Mouse (Mus musculus) heart, embryonic 12.5 days (tissue): ENCODE measurements around the gene 5430427O19Rik. TPM values are rescaled to one million over a fixed set of nuclear protein-coding genes. Genes with fewer than 3 reads are reported as not detected.

ENCODE experiments used
- ATAC-seq: fragments of 200-750 bp; cut with Nextera tagmentation; 2 replicates; pipeline ENCODE4 v1.8.0; 2017; ENCODE audit warnings: moderate TSS enrichment, moderate library complexity; ENCODE audit not compliant: insufficient number of reproducible peaks, low FRiP score
- H3K27ac ChIP-seq: fragments of 300-500 bp; sonication (generic); 2 replicates; pipeline ENCODE4 v1.5.1; 2016; ENCODE audit warnings: mild to moderate bottlenecking, moderate library complexity; ENCODE audit not compliant: poor library complexity, severe bottlenecking
- H3K27me3 ChIP-seq: fragments of 300-500 bp; sonication (generic); replicated peaks from 2 replicates; pipeline ENCODE4 v1.6.1; 2016; ENCODE audit warnings: mild to moderate bottlenecking, moderate library complexity
- H3K36me3 ChIP-seq: fragments of 300-500 bp; sonication (generic); 2 replicates; pipeline ENCODE4 v1.6.1; 2016; ENCODE audit warnings: mild to moderate bottlenecking, moderate library complexity
- H3K4me1 ChIP-seq: fragments of 300-500 bp; sonication (generic); replicated peaks from 2 replicates; pipeline ENCODE4 v1.6.1; 2016; ENCODE audit warnings: mild to moderate bottlenecking
- H3K4me2 ChIP-seq: fragments of 300-500 bp; sonication (generic); 2 replicates; pipeline ENCODE4 v1.6.1; 2016; ENCODE audit warnings: mild to moderate bottlenecking, moderate library complexity
- H3K4me3 ChIP-seq: fragments of 300-500 bp; sonication (generic); 2 replicates; pipeline ENCODE4 v1.5.1; 2016; ENCODE audit warnings: mild to moderate bottlenecking
- H3K9ac ChIP-seq: fragments of 300-500 bp; sonication (generic); 2 replicates; pipeline ENCODE4 v1.6.1; 2016; ENCODE audit warnings: mild to moderate bottlenecking, moderate library complexity
- H3K9me3 ChIP-seq: fragments of 300-500 bp; sonication (generic); replicated peaks from 2 replicates; pipeline ENCODE4 v1.6.1; 2016; ENCODE audit warnings: mild to moderate bottlenecking, moderate library complexity
- WGBS: fragments of 180-500 bp; shearing (Covaris S2); methylation state at CpG from one replicate; pipeline ENCODE4 v1.1.7; 2016; 5-methylcytosine and 5-hydroxymethylcytosine counted together
- polyA plus RNA-seq: library from polyadenylated mRNA; unstranded; fragments of >200 nt; fragmentation: Nextera tagmentation; extraction: Ambion mirVana; gene quantifications from 2 replicates; pipeline ENCODE4 v1.2.1, GENCODE M21; 2016

The 5430427O19Rik gene
- polyA plus RNA-seq, 1 experiment from 2014 or later, result 0.15 TPM

DNA sequence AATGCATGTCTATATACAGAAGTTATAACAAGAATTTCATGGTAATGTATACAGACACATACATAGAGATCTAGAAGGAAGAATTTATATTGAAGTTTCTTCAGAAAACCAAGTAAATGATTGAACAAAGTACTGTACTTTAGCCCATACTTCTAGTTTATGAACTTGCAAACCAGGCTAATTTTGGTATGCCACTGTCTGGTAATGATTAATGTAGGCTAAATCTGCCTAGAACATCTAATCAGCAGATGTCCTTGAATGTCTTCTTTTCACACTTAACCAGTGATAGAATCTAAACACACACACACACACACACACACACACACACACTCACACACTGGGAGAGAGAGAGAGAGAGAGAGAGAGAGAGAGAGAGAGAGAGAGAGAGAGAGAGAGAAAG lies 8.1 kb downstream of the 5430427O19Rik start:
- no peak overlapping the region for H3K4me3 ChIP-seq
- no peaks in the 10 kb centered on the region for H3K27me3 ChIP-seq
- no peak overlapping the region for H3K27ac ChIP-seq
- H3K9ac ChIP-seq, result no peak overlapping the region
- ATAC-seq, result no peak
- H3K4me2 ChIP-seq, result no peak overlapping the region
- no peaks in the 10 kb centered on the region for H3K9me3 ChIP-seq
- H3K36me3 ChIP-seq, result no peaks in the 10 kb centered on the region
- no peaks in the 10 kb centered on the region for H3K4me1 ChIP-seq

DNA sequence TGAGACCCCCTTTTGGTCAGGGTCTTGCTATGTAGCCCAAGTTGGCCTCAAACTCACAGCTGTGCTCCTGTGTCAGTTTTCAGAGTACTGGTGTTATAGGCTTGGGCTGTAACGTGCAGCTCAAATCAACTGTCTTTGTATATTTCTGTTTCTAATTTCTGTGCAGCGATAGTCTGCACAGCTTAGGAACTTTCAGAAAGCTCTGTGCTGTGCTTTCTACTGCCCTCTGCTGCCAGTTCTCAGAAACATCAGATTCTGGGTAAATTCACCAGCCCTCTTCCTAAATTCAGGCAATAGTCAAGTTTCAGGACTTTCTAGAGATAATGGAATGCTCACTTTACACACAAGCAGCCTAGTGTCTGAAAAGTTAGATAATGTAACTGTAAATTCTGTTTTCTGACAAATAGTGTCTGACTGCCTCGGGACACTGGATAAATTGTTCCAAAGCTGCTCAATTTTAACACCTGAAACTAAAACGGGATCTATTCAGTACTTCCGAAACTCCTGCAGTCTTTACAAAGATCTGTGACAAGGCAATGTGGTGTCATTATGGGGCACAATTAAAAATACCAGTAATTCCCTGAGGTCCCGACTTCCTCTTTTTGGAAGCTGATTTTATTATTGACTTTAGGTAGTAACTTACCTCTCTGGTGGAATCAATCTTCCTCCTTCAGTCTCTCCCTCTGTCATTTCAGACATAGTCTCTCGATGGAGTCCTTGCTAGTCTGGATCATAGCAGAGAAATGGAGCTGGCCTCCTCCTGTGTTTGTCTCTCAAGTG lies 9.2 kb downstream of the 5430427O19Rik start:
- WGBS, result 54% methylated on average over 7 of the region's 7 CpGs
- Histone ChIP-seq H3K4me1 (no peaks in the 10 kb centered on the region), H3K27me3 (no peaks in the 10 kb centered on the region), H3K9me3 (no peaks in the 10 kb centered on the region), H3K36me3 (no peaks in the 10 kb centered on the region), H3K9ac (no peak overlapping the region), H3K4me2 (0 out of 2 replicates have a peak overlapping the region, but pooled peaks have one; percentile 16), H3K27ac (no peak overlapping the region), H3K4me3 (no peak overlapping the region)
- ATAC-seq, result no peak

DNA sequence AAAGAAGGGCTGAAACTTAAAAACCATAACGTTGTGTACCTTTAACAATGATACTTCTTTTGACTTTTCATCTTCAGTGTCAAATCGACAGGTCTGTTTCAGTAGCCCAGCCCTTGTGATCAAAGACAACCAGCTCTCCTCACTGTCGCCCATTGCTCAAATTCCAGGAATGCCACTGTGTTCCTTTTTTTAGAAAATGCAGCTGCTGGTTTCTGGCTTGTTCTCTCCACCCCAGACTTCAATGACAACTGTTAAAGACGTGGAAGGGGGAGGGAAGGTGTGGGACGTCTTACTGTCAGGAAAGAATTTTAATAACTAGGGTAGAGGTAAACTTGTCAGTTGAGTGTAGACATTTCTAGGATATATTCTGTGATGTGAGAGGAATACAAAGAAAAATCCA lies 16.5 kb downstream of the 5430427O19Rik start:
- Histone ChIP-seq H3K9ac (no peak overlapping the region), H3K4me2 (no peak overlapping the region), H3K4me3 (no peak overlapping the region), H3K9me3 (no peaks in the 10 kb centered on the region; the same call in 1 of the 2 replicates), H3K36me3 (no peaks in the 10 kb centered on the region), H3K4me1 (no peaks in the 10 kb centered on the region), H3K27ac (no peak overlapping the region), H3K27me3 (no peaks in the 10 kb centered on the region)
- 23% methylated on average over 5 of the region's 5 CpGs for WGBS
- no peak for ATAC-seq

DNA sequence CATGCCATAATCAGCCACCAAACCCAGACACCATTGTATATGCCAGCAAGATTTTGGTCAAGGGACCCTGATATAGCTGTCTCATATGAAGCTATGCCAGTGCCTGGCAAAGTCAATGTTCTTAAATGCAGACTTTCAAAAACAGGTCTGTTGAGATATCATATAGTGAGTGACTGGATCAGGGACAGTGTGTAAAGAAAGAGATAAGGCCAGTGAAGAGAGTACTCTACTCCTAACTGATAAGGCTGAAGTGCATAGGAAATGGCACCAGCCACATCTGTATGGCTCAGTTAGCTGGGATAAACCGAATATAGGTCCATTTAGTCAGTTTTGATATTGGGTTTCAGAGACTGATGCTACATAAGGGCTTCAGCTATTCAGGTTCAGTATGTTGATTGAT lies 31.0 kb downstream of the 5430427O19Rik start:
- Histone ChIP-seq H3K4me2 (no peak overlapping the region), H3K27ac (no peak overlapping the region), H3K4me1 (no peaks in the 10 kb centered on the region), H3K36me3 (no peaks in the 10 kb centered on the region), H3K27me3 (no peaks in the 10 kb centered on the region), H3K9me3 (no peaks in the 10 kb centered on the region), H3K9ac (no peak overlapping the region), H3K4me3 (no peak overlapping the region)
- 39% methylated on average over 1 of the region's 1 CpGs for WGBS
- ATAC-seq, result no peak

DNA sequence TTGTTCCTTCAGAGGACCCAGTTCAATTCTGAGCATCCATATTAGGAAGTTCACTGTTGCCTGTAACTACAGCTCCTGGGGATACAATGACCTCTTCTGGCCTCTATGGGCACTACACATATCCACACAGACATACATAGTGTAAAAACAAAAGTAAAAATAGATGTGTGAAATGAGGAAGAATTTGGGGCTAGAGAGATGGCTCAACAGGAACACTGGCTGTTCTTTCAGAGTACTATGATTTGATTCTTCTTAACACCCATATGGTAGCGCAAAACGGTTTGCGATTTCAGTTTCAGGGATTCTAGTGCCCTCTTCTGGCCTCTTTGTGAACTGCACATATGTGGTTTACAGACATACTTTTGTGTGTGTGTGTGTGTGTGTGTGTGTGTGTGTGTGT lies 48.9 kb downstream of the 5430427O19Rik start:
- H3K9me3 ChIP-seq, result no peaks in the 10 kb centered on the region
- WGBS, result 34% methylated on average over 3 of the region's 3 CpGs
- no peaks in the 10 kb centered on the region for H3K36me3 ChIP-seq
- no peak overlapping the region for H3K4me2 ChIP-seq
- H3K27me3 ChIP-seq, result no peaks in the 10 kb centered on the region
- no peak overlapping the region for H3K4me3 ChIP-seq
- no peak for ATAC-seq
- no peaks in the 10 kb centered on the region for H3K4me1 ChIP-seq
- no peak overlapping the region for H3K9ac ChIP-seq
- H3K27ac ChIP-seq, result no peak overlapping the region

DNA sequence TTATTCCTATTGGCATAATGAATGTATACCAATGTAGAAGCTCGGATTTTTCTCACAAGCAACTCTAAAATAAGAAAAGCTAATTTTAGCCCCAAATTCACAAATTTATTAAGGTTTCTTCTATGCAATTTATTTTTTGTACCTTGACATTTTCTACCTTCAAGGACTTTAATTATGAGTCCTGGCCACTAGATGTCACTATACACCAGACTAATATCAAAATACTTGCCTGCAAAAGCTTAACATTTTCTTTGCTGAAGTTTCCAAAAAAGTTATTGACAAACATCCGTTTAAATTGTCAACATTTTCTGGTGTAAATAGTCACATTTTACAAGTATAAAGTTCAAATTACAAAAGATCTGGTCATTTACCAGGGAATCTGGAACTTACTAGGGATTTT lies 62.8 kb downstream of the 5430427O19Rik start:
- WGBS, result 7% methylated on average over 2 of the region's 2 CpGs
- Histone ChIP-seq H3K9ac (no peak overlapping the region), H3K9me3 (no peaks in the 10 kb centered on the region), H3K27me3 (no peaks in the 10 kb centered on the region), H3K4me2 (no peak overlapping the region), H3K36me3 (no peaks in the 10 kb centered on the region), H3K4me3 (no peak overlapping the region), H3K4me1 (no peaks in the 10 kb centered on the region), H3K27ac (no peak overlapping the region)
- no peak for ATAC-seq

Other genes with a start within 250 kb of the 5430427O19Rik start
- 22.3 and 24.9 TPM in 2 replicates for gene Gk, start 93.5 kb upstream of the 5430427O19Rik start, polyA plus RNA-seq
- gene Samt3, start 173.8 kb downstream of the 5430427O19Rik start, polyA plus RNA-seq, result not detected in 2 replicates